Mouse (Mus musculus): ENCODE data around the gene Gpr146. TPM values are rescaled to one million over a fixed set of nuclear protein-coding genes. Genes with fewer than 3 reads are reported as not detected.

Gpr146 gene
- total and polyA plus RNA-seq, 2 experiments from 2014 or later = 3.0 to 4.1 TPM

GRCm38 (mm10) chr5:139404801-139405401, 27.4 kb downstream of the Gpr146 start, which contains the start of gene C130050O18Rik:
Gene C130050O18Rik, plus strand, starts transcription at chr5:139405280.
- Histone ChIP-seq H3K36me3 (ENCODE audit: insufficient read depth, low read length) (no peaks in the 10 kb centered on the region), H3K4me2 (ENCODE audit: low read depth, low read length, poor library complexity, severe bottlenecking) (no peak within 1 kb of the TSS), H3K9ac (replicated peaks; ENCODE audit: low read length, poor library complexity, severe bottlenecking) (no peak within 1 kb of the TSS), H3K27me3 (ENCODE audit: insufficient read depth, low read length) (no peaks in the 10 kb centered on the region), H3K4me1 (ENCODE audit: insufficient read depth, low read length) (no peaks in the 10 kb centered on the region), H3K27ac (ENCODE audit: low read depth, low read length) (no peak within 1 kb of the TSS), H3K9me3 (ENCODE audit: low read length) (no peaks in the 10 kb centered on the region), H3K4me3 (ENCODE audit: low read depth, low read length) (no peak within 1 kb of the TSS)
- ATAC-seq (ENCODE audit: low FRiP score) (no peak), DNase-seq (ENCODE audit: low spot score) (no peak)
- TF ChIP-seq CTCF (IDR thresholded peaks at IDR 0.05) = no peak
- WGBS = 90% methylated on average over 6 of the region's 6 CpGs

GRCm38 (mm10) chr5:139405478-139405877, 28.0 kb downstream of the Gpr146 start:
- no peak for TF ChIP-seq CTCF (IDR thresholded peaks at IDR 0.05)
- Histone ChIP-seq H3K4me3 (ENCODE audit: low read depth, low read length) (no peak overlapping the region), H3K9me3 (ENCODE audit: low read length) (no peaks in the 10 kb centered on the region), H3K9ac (replicated peaks; ENCODE audit: low read length, poor library complexity, severe bottlenecking) (no peak overlapping the region), H3K27ac (ENCODE audit: low read depth, low read length) (no peak overlapping the region), H3K4me2 (ENCODE audit: low read depth, low read length, poor library complexity, severe bottlenecking) (no peak overlapping the region), H3K27me3 (ENCODE audit: insufficient read depth, low read length) (no peaks in the 10 kb centered on the region), H3K36me3 (ENCODE audit: insufficient read depth, low read length) (no peaks in the 10 kb centered on the region), H3K4me1 (ENCODE audit: insufficient read depth, low read length) (no peaks in the 10 kb centered on the region)
- WGBS = 82% methylated on average over 7 of the region's 7 CpGs
- ATAC-seq (ENCODE audit: low FRiP score) (no peak), DNase-seq (ENCODE audit: low spot score) (no peak)

- no peak overlapping the region for H3K4me3 ChIP-seq (ENCODE audit: low read depth, low read length)
- H3K4me2 ChIP-seq (ENCODE audit: low read depth, low read length, poor library complexity, severe bottlenecking) = no peak overlapping the region
- no peaks in the 10 kb centered on the region for H3K27me3 ChIP-seq (ENCODE audit: insufficient read depth, low read length)
- no peak for DNase-seq (ENCODE audit: low spot score)
- H3K36me3 ChIP-seq (ENCODE audit: insufficient read depth, low read length) = no peaks in the 10 kb centered on the region
- H3K9ac ChIP-seq (replicated peaks; ENCODE audit: low read length, poor library complexity, severe bottlenecking) = no peak overlapping the region
- H3K9me3 ChIP-seq (ENCODE audit: low read length) = no peaks in the 10 kb centered on the region
- H3K27ac ChIP-seq (ENCODE audit: low read depth, low read length) = no peak overlapping the region
- ATAC-seq (ENCODE audit: low FRiP score) = no peak
- no peak for TF ChIP-seq CTCF (IDR thresholded peaks at IDR 0.05)
- H3K4me1 ChIP-seq (ENCODE audit: insufficient read depth, low read length) = no peaks in the 10 kb centered on the region
- WGBS = 73% methylated on average over 3 of the region's 3 CpGs
Measured at GRCm38 (mm10) chr5:139405953-139406352, 28.5 kb downstream of the Gpr146 start.

GRCm38 (mm10) chr5:139407121-139407885, 29.8 kb downstream of the Gpr146 start:
- TF ChIP-seq CTCF (IDR thresholded peaks at IDR 0.05) = no peak
- no peak overlapping the region for H3K9ac ChIP-seq (replicated peaks; ENCODE audit: low read length, poor library complexity, severe bottlenecking)
- no peaks in the 10 kb centered on the region for H3K4me1 ChIP-seq (ENCODE audit: insufficient read depth, low read length)
- WGBS = 87% methylated on average over 14 of the region's 14 CpGs
- H3K36me3 ChIP-seq (ENCODE audit: insufficient read depth, low read length) = no peaks in the 10 kb centered on the region
- no peaks in the 10 kb centered on the region for H3K27me3 ChIP-seq (ENCODE audit: insufficient read depth, low read length)
- H3K4me3 ChIP-seq (ENCODE audit: low read depth, low read length) = no peak overlapping the region
- no peak for ATAC-seq (ENCODE audit: low FRiP score)
- no peak overlapping the region for H3K27ac ChIP-seq (ENCODE audit: low read depth, low read length)
- no peaks in the 10 kb centered on the region for H3K9me3 ChIP-seq (ENCODE audit: low read length)
- no peak overlapping the region for H3K4me2 ChIP-seq (ENCODE audit: low read depth, low read length, poor library complexity, severe bottlenecking)
- DNase-seq (ENCODE audit: low spot score) = no peak

DNA sequence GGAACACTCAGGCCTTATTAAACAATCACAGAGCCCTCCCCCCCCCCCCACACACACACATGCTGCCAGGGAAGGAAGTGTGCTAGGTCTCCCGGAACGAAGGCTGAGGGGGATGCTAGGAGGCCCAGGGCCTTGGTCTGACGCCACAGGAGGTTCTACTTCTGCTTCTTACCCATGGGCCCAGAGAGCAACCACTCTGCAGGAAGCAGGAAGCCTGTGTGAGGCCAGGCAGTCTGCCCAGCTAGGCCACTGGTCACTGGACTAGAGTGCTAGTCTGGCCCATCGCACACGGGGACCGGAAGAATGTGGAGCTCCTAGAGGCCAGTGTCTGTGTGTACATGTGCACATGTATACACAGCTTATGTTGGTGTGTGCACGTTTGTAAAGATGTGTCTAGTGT, 31.0 kb downstream of the Gpr146 start:
- no peak overlapping the region for H3K4me3 ChIP-seq (ENCODE audit: low read depth, low read length)
- H3K27me3 ChIP-seq (ENCODE audit: insufficient read depth, low read length) = no peaks in the 10 kb centered on the region
- H3K27ac ChIP-seq (ENCODE audit: low read depth, low read length) = no peak overlapping the region
- no peak overlapping the region for H3K9ac ChIP-seq (replicated peaks; ENCODE audit: low read length, poor library complexity, severe bottlenecking)
- ATAC-seq (ENCODE audit: low FRiP score) = no peak
- 88% methylated on average over 7 of the region's 7 CpGs for WGBS
- TF ChIP-seq CTCF (IDR thresholded peaks at IDR 0.05) = 0 out of 2 replicates have a peak, but pooled peaks have one; percentile 2
- H3K4me1 ChIP-seq (ENCODE audit: insufficient read depth, low read length) = no peaks in the 10 kb centered on the region
- H3K4me2 ChIP-seq (ENCODE audit: low read depth, low read length, poor library complexity, severe bottlenecking) = no peak overlapping the region
- no peaks in the 10 kb centered on the region for H3K9me3 ChIP-seq (ENCODE audit: low read length)
- no peaks in the 10 kb centered on the region for H3K36me3 ChIP-seq (ENCODE audit: insufficient read depth, low read length)
- no peak for DNase-seq (ENCODE audit: low spot score)

- H3K27ac ChIP-seq (ENCODE audit: low read depth, low read length) = no peak overlapping the region
Measured at GRCm38 (mm10) chr5:139409412-139409811, 31.9 kb downstream of the Gpr146 start.

More at GRCm38 (mm10) chr5:139409412-139409811, 31.9 kb downstream of the Gpr146 start:
- Histone ChIP-seq H3K9ac (replicated peaks; ENCODE audit: low read length, poor library complexity, severe bottlenecking) (no peak overlapping the region), H3K4me3 (ENCODE audit: low read depth, low read length) (no peak overlapping the region), H3K4me2 (ENCODE audit: low read depth, low read length, poor library complexity, severe bottlenecking) (no peak overlapping the region), H3K27me3 (ENCODE audit: insufficient read depth, low read length) (no peaks in the 10 kb centered on the region), H3K9me3 (ENCODE audit: low read length) (no peaks in the 10 kb centered on the region), H3K4me1 (ENCODE audit: insufficient read depth, low read length) (no peaks in the 10 kb centered on the region), H3K36me3 (ENCODE audit: insufficient read depth, low read length) (no peaks in the 10 kb centered on the region)
- WGBS = 88% methylated on average over 12 of the region's 12 CpGs
- DNase-seq (ENCODE audit: low spot score) (no peak), ATAC-seq (ENCODE audit: low FRiP score) (no peak)
- no peak for TF ChIP-seq CTCF (IDR thresholded peaks at IDR 0.05)
